Mouse (Mus musculus) lung, adult 2 months (tissue): ENCODE data around the gene Nans.

Experiments
- CTCF ChIP-seq: fragments of 200-500 bp; IDR thresholded peaks from 2 replicates; pipeline ENCODE4 v1.5.1; 2011; ENCODE audit warnings: mild to moderate bottlenecking, low read length, control low read depth; ENCODE audit not compliant: insufficient read depth
- POLR2A ChIP-seq: fragments of 200-500 bp; IDR thresholded peaks from 2 replicates; pipeline ENCODE4 v1.6.1; 2011; ENCODE audit warnings: low read depth, mild to moderate bottlenecking, control low read depth, low read length, borderline replicate concordance; ENCODE audit errors: extremely low read depth

- no peak for TF ChIP-seq POLR2A
- no peak for TF ChIP-seq CTCF
Observed at GRCm38 (mm10) chr4:46532511-46532910, 43.5 kb downstream of the Nans start.
